Mouse (Mus musculus) mouse embryonic stem cell (cell line): Measurements from ENCODE around the gene Ubash3a.
"Not testable (repeated sequence)": the region's sequence is repeated elsewhere in the genome, so short reads cannot be mapped to it uniquely, and the experiment has no call there.

Experiments used
- in situ Hi-C, 2 experiments: fragments of 300-500 bp; cut with MboI; formaldehyde crosslinking; loops; 1 replicate in 1 of 2; 3 replicates in 1 of 2; pipeline ENCODE4 v1.14.3; 2019 to 2020; ENCODE audit warnings: low sequenced_read_pairs in 2 of 2, low pct_unique_long_range_greater_than_20kb in 1 of 2, mixed read lengths in 1 of 2; ENCODE audit not compliant: unreplicated experiment in 1 of 2

Ubash3a gene

DNA sequence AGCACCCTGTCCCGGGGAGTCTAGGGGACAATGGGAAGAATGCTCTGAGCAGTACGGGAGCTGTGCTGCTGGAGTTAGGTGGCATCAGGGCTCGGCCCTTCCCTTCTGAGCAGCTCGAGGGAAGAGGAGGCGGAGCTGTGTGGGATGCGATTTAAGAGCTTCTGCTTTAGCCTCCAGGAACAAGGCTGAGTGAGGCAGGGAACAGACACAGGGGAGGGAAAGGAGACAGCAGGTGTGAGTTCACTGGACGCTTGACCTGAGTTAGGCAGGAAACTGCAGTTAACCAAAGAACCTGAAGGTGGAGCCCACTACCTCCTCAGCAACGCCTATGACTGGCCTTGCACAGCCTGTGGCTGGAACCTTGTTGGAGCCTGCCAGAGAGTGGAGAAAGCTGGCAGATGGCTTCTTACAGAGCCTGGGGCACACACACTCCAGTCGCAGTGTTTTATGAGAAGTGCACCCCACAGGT lies 46.8 kb downstream of the Ubash3a start:
- in situ Hi-C loops: no loop called here

GRCm38 (mm10) chr17:31257149-31257548 lies 49.5 kb downstream of the Ubash3a start:
- in situ Hi-C loops: loop anchor here in 1 of 2 experiments (5.0 kb wide), 1 partner anchor 40 kb away; no protein-coding TSS in a partner anchor

DNA sequence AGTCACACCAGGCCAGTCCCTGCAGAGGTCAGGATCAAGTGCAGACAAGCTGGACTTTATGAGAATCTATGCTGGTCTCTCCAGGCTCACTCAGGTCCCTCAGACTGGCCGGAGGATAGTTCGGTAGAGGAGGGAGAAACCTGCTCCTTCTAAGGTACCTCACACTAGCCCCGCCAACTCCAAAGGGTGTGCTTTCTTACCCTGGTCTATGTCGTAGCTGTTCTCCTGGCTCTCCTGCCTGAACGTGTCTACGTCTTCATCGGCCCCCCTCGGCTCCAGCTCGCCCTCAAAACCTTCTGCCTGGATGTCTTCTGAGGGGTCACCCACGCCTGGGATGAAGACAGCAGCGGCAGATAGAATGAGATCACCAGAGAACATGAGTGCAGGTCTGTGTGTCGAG lies 50.2 kb downstream of the Ubash3a start:
- in situ Hi-C loops: loop anchor here in 1 of 2 experiments (5.0 kb wide), 1 partner anchor 39 kb away; no protein-coding TSS in a partner anchor

GRCm38 (mm10) chr17:31258310-31258865 lies 50.7 kb downstream of the Ubash3a start:
- in situ Hi-C loops: loop anchor here in 1 of 2 experiments (5.0 kb wide), 1 partner anchor 39 kb away; no protein-coding TSS in a partner anchor

GRCm38 (mm10) chr17:31259145-31259544 lies 51.5 kb downstream of the Ubash3a start:
- in situ Hi-C loops: loop anchor here in 1 of 2 experiments (5.0 kb wide), 1 partner anchor 38 kb away; no protein-coding TSS in a partner anchor

DNA sequence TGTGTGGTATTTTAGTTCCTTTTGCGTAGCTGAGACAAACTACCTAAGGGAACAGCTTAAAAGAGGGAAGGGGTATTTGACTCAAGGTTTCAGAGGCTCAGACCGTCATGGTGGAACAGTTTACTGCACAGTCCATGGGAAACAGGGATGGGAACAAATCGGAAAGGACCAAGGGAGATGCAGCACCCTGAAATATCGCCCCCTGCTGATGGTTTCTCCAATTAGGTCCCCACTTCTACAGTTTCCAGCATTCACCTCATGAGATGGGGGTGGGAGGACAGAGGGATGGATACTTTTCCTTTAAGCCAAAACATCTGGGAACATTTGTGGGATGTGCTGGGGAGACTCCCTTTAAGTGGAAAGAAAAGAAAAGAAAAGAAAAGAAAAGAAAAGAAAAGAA lies 52.2 kb downstream of the Ubash3a start:
- in situ Hi-C loops: loop anchor here in 1 of 2 experiments (5.0 kb wide), 1 partner anchor 37 kb away; no protein-coding TSS in a partner anchor

GRCm38 (mm10) chr17:31260430-31260829 lies 52.8 kb downstream of the Ubash3a start:
- in situ Hi-C loops: no loop called here

- in situ Hi-C loops: no loop called here
Measured at GRCm38 (mm10) chr17:31261352-31261751, 53.7 kb downstream of the Ubash3a start.

DNA sequence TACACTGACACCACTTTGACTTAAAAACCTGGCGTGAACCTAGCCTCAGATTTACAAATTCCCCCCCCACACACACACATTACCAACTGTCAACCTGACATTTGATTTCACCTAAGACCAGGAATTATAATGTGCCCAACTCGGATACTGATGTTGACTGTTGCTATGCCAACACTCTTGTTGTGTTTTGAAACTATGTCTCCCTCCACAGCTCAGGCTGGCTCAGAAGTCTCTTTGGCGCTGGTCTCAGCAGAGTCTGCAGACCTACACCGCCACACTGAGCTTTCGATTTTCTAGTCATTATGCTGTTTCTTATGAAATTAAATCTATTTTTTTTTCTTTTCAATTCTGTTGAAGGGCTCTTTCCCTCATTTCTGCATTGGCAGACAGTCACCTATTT lies 55.0 kb downstream of the Ubash3a start:
- in situ Hi-C loops: no loop called here

DNA sequence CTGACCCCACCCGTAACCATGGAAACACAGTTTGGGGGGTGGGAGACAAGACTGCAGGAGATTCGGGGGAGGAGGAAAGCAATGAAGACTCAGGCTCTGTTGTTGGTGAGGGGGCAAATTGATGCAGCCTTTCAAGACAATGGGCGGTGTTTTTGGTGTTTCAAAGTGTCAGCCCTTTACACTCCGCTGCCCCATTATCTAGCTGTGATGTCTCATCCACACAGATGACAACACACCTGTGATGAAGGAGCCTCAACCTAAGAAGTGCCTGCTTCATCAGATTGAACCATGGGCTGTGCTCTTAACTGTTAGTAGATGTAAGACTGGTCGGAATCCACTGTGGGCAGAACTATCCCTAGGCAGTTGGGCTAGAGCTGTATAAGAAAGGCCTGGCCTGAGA lies 56.1 kb downstream of the Ubash3a start:
- in situ Hi-C loops: no loop called here

DNA sequence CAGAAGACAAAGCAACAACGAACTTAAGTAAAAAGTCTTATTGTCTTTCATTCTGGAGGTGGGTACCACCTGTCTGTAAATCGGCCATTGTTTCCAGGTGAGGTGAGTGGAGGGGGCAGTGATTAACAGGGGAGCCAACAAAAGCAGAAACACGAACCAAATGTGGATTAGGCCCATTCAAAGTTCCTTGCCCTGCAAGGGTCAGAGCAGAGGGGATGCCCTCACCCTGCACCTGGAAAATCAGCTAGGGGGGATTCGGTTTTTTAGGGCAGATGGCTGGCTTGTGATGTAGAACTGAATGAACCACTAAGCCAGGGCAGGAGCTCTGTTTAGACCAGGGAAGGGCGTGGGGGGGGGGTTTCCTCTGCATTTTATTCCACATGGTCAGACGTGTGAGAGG lies 56.7 kb downstream of the Ubash3a start:
- in situ Hi-C loops: no loop called here

DNA sequence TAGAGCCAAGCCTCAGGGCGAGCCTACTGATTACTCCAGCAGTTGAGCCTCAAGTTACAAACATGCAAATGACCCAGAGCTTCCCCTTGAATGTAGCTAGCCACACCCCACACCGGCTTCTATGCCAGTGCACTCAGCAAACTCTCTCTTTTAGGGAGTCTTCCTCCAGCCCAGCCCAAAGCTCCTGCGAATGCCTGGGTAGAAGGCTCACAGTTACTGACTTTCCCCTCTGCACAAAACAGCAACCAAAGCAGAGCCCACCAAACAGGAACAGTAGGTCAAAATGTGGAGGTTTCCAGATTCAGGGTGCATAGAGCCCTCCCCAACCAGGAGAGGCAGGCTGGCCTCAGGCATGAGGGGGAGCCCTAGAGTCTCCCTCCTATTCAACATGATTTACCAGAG lies 57.5 kb downstream of the Ubash3a start:
- in situ Hi-C loops: no loop called here

DNA sequence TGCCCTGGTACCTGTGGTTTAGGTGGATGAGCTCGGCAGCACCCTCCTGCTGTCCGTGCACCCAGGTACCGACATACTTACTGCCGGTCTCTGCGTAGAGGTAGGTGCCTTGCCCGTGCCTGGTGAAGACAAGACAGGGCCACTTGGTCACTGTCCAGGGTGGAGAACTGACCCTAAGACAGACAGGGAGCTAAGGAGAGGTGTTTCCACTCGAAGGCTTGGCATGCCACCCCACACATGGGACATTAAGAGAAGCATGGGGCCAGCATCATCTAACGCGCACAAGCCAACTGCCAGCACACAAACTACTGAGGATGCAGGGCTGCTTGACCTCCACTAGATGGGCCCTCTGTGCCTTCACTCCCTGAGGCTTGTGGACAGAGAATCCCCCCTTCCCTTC lies 58.2 kb downstream of the Ubash3a start:
- in situ Hi-C loops: no loop called here

- in situ Hi-C loops: no loop called here
Measured at GRCm38 (mm10) chr17:31266321-31266950, 58.8 kb downstream of the Ubash3a start.

DNA sequence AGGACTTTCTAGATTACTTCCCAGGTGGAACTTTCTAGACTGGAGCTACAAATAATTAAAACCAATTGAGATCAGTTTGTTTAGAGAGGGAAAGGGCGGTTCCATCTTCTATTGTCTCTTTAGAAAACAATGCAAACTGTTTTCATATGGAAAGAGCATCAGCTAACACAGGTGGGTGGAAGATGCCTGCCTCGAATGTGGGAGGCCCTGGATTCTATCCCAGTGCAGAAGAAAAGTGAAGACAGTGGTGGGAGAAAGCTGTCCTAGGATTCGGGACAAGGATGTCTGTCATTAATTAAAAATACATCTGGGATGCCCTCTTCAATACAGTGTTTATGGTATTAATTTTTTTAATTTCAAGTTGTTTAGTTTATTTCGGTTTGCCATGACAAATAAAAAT lies 59.5 kb downstream of the Ubash3a start:
- in situ Hi-C loops: no loop called here

GRCm38 (mm10) chr17:31267603-31268002 lies 59.9 kb downstream of the Ubash3a start:
- in situ Hi-C loops: no loop called here

DNA sequence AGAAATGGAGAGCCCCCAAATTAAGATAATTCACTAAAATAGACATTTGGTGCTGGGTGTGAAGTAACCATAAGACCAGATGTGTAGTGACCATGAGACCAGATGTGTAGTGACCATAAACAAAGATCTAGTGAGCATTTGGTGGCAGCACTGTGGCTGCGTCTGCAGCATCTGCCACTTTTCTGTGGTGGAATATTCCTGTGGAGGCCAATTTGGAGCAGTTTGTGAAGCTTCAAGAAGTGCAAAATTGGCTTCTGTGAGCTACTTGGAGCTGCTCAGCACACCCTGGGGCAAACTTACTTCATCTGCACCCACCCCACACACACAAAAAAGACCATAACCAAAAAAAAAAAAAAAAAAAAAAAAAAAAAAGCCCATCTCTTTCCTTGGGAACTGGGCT lies 60.3 kb downstream of the Ubash3a start:
- in situ Hi-C loops: no loop called here

GRCm38 (mm10) chr17:31269761-31270160 lies 62.1 kb downstream of the Ubash3a start:
- in situ Hi-C loops: no loop called here

DNA sequence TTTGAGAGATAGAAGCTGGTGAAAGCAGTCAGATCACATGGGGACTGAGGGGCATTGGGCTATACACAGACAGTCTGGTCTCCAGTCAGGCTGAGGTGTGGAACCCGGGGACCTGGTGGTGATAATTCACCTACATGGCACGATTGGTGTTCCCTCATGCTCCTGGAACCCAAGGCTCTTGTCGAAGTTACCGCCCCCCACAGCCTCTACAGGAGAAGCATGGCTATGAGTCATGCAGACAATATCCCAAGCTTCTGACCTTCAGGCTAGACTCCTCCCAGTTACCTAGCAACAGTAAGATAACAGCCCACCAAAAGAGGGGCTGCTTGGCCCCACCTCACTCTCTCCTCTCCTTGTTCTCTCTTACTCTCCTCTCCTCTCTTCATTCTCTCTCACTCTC lies 62.6 kb downstream of the Ubash3a start:
- in situ Hi-C loops: no loop called here

DNA sequence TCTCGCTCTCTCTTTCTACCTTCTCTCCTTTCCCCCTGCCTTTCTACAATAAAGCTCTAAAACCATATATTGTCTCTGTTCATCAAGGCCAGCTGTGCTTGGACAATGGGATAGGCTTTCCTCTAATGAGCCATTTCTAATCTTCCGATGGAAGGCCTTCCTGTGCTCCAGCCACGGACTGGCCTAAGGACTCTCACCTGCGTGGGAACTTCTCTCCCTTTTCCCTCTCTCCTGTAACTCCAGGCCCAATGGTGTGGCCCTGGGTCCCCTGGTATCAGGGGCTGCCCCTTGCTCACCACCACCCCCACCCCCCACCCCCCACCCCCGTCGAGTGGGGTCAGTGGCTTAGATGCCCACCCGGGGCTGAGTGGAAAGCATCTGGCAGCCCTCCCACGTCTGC lies 63.1 kb downstream of the Ubash3a start:
- in situ Hi-C loops: not testable (repeated sequence)
